Mouse (Mus musculus) ES-CJ7 (cell line): ENCODE data around the gene Cacnb2.
A peak's percentile ranks its signal among the peaks of the same experiment; 100 is the strongest.

ENCODE experiments used
- DNase-seq: peaks from one replicate; pipeline ENCODE4 v3.0.0; 2011; ENCODE audit warnings: low read depth, low spot score

Gene Cacnb2

GRCm38 (mm10) chr2:14656673-14657072, 53.8 kb downstream of the Cacnb2 start:
- no peak for DNase-seq

GRCm38 (mm10) chr2:14657205-14657844, 54.4 kb downstream of the Cacnb2 start:
- no peak for DNase-seq

- DNase-seq = peak; percentile 21
These were observed 62.3 kb downstream of the Cacnb2 start for GRCm38 (mm10) chr2:14665213-14665612.

- peak; percentile 7 for DNase-seq
These were observed 69.2 kb downstream of the Cacnb2 start for GRCm38 (mm10) chr2:14672117-14672516.

- peak; percentile 69 for DNase-seq
These were observed 74.1 kb downstream of the Cacnb2 start for GRCm38 (mm10) chr2:14676885-14677516.

GRCm38 (mm10) chr2:14684231-14684630, 81.3 kb downstream of the Cacnb2 start:
- no peak for DNase-seq

- DNase-seq = peak; percentile 25
These were observed 100.2 kb downstream of the Cacnb2 start for GRCm38 (mm10) chr2:14702973-14703645.

- DNase-seq = no peak
These were observed 100.8 kb downstream of the Cacnb2 start for GRCm38 (mm10) chr2:14703676-14704075.

- no peak for DNase-seq
These were observed 107.4 kb downstream of the Cacnb2 start for GRCm38 (mm10) chr2:14710247-14710646.

- DNase-seq = peak; percentile 50
These were observed 108.9 kb downstream of the Cacnb2 start for GRCm38 (mm10) chr2:14711751-14712150.

- no peak for DNase-seq
These were observed 110.2 kb downstream of the Cacnb2 start for GRCm38 (mm10) chr2:14713049-14713448.

GRCm38 (mm10) chr2:14716666-14717065, 113.8 kb downstream of the Cacnb2 start:
- no peak for DNase-seq

- no peak for DNase-seq
These were observed 116.3 kb downstream of the Cacnb2 start for GRCm38 (mm10) chr2:14719119-14719718.

- no peak for DNase-seq
These were observed 122.5 kb downstream of the Cacnb2 start for GRCm38 (mm10) chr2:14725437-14725836.

GRCm38 (mm10) chr2:14726601-14727000, 123.7 kb downstream of the Cacnb2 start:
- DNase-seq = peak; percentile 64

- peak; percentile 3 for DNase-seq
These were observed 136.0 kb downstream of the Cacnb2 start for GRCm38 (mm10) chr2:14738927-14739326.

- DNase-seq = no peak
These were observed 136.6 kb downstream of the Cacnb2 start for GRCm38 (mm10) chr2:14739510-14739909.

GRCm38 (mm10) chr2:14740359-14740758, 137.5 kb downstream of the Cacnb2 start:
- DNase-seq = no peak

- no peak for DNase-seq
These were observed 141.9 kb downstream of the Cacnb2 start for GRCm38 (mm10) chr2:14744761-14745160.

GRCm38 (mm10) chr2:14762846-14763245, 160.0 kb downstream of the Cacnb2 start:
- no peak for DNase-seq

- no peak for DNase-seq
These were observed 161.0 kb downstream of the Cacnb2 start for GRCm38 (mm10) chr2:14763931-14764330.

GRCm38 (mm10) chr2:14769448-14769847, 166.6 kb downstream of the Cacnb2 start:
- DNase-seq = no peak
